Mouse (Mus musculus): ENCODE measurements around the gene Pnpla7. TPM values are rescaled to one million over a fixed set of nuclear protein-coding genes. Genes with fewer than 3 reads are reported as not detected.
A peak's percentile ranks its signal among the peaks of the same experiment; 100 is the strongest.

Gene Pnpla7
- polyA plus RNA-seq, 1 experiment from 2014 or later: 12.2 TPM

GRCm38 (mm10) chr2:25072398-25072797 lies 96.6 kb downstream of the Pnpla7 start:
- no peak overlapping the region for H3K9ac ChIP-seq
- H3K27ac ChIP-seq (replicated peaks): no peak overlapping the region
- no peak overlapping the region for H3K4me2 ChIP-seq
- no peaks in the 10 kb centered on the region for H3K36me3 ChIP-seq (replicated peaks)
- WGBS (ENCODE audit: insufficient replicate concordance): 68% methylated on average over 4 of the region's 4 CpGs
- H3K4me1 ChIP-seq (replicated peaks): 0 out of 2 replicates have a peak, but pooled peaks cover 4% of the 10 kb centered on the region
- H3K9me3 ChIP-seq (replicated peaks): no peaks in the 10 kb centered on the region
- no peak overlapping the region for H3K4me3 ChIP-seq (replicated peaks)
- ATAC-seq (ENCODE audit: insufficient read depth): no peak
- no peaks in the 10 kb centered on the region for H3K27me3 ChIP-seq

GRCm38 (mm10) chr2:25075506-25075905 lies 99.7 kb downstream of the Pnpla7 start:
- no peak overlapping the region for H3K4me3 ChIP-seq (replicated peaks)
- no peak overlapping the region for H3K4me2 ChIP-seq
- H3K4me1 ChIP-seq (replicated peaks): no peaks in the 10 kb centered on the region
- no peak overlapping the region for H3K27ac ChIP-seq (replicated peaks)
- H3K27me3 ChIP-seq: no peaks in the 10 kb centered on the region
- no peak overlapping the region for H3K9ac ChIP-seq
- no peak for ATAC-seq (ENCODE audit: insufficient read depth)
- 57% methylated on average over 4 of the region's 4 CpGs for WGBS (ENCODE audit: insufficient replicate concordance)
- no peaks in the 10 kb centered on the region for H3K36me3 ChIP-seq (replicated peaks)
- H3K9me3 ChIP-seq (replicated peaks): no peaks in the 10 kb centered on the region

GRCm38 (mm10) chr2:25078967-25079366 lies 103.1 kb downstream of the Pnpla7 start:
- Histone ChIP-seq H3K4me3 (replicated peaks) (no peak overlapping the region), H3K9ac (no peak overlapping the region), H3K4me1 (replicated peaks) (0 out of 2 replicates have a peak, but pooled peaks cover 5% of the 10 kb centered on the region), H3K9me3 (replicated peaks) (no peaks in the 10 kb centered on the region), H3K27me3 (no peaks in the 10 kb centered on the region), H3K36me3 (replicated peaks) (no peaks in the 10 kb centered on the region), H3K27ac (replicated peaks) (peak overlapping the region; percentile 56; the same call in 1 of the 2 replicates), H3K4me2 (peak overlapping the region; percentile 18; the same call in 1 of the 2 replicates)
- WGBS (ENCODE audit: insufficient replicate concordance): 56% methylated on average over 1 of the region's 1 CpGs
- ATAC-seq (ENCODE audit: insufficient read depth): 0 out of 2 replicates have a peak, but pooled peaks have one; percentile 11

- 54% methylated on average over 5 of the region's 5 CpGs for WGBS (ENCODE audit: insufficient replicate concordance)
- Histone ChIP-seq H3K9ac (no peak within 1 kb of the TSS), H3K4me1 (replicated peaks) (0 out of 2 replicates have a peak, but pooled peaks cover 5% of the 10 kb centered on the region), H3K36me3 (replicated peaks) (no peaks in the 10 kb centered on the region), H3K27ac (replicated peaks) (no peak within 1 kb of the TSS), H3K27me3 (no peaks in the 10 kb centered on the region), H3K4me2 (peak within 1 kb of the TSS; percentile 36), H3K9me3 (replicated peaks) (no peaks in the 10 kb centered on the region), H3K4me3 (replicated peaks) (peak within 1 kb of the TSS; percentile 24)
- ATAC-seq (ENCODE audit: insufficient read depth): peak; percentile 60; the same call in 1 of the 2 replicates
Measured at GRCm38 (mm10) chr2:25080076-25080475, 104.2 kb downstream of the Pnpla7 start, which contains the start of gene Entpd8. Gene Entpd8, plus strand, starts transcription at chr2:25080304.

- H3K27ac ChIP-seq (replicated peaks): no peak overlapping the region
- 71% methylated on average over 4 of the region's 4 CpGs for WGBS (ENCODE audit: insufficient replicate concordance)
- no peak overlapping the region for H3K9ac ChIP-seq
- no peaks in the 10 kb centered on the region for H3K27me3 ChIP-seq
- ATAC-seq (ENCODE audit: insufficient read depth): no peak
- H3K9me3 ChIP-seq (replicated peaks): no peaks in the 10 kb centered on the region
- H3K4me1 ChIP-seq (replicated peaks): 0 out of 2 replicates have a peak, but pooled peaks cover 5% of the 10 kb centered on the region
- H3K4me2 ChIP-seq: no peak overlapping the region
- no peaks in the 10 kb centered on the region for H3K36me3 ChIP-seq (replicated peaks)
- no peak overlapping the region for H3K4me3 ChIP-seq (replicated peaks)
Measured at GRCm38 (mm10) chr2:25083697-25084096, 107.9 kb downstream of the Pnpla7 start.

GRCm38 (mm10) chr2:25085571-25085970 lies 109.7 kb downstream of the Pnpla7 start:
- no peak overlapping the region for H3K27ac ChIP-seq (replicated peaks)
- no peak overlapping the region for H3K4me3 ChIP-seq (replicated peaks)
- H3K27me3 ChIP-seq: no peaks in the 10 kb centered on the region
- no peaks in the 10 kb centered on the region for H3K36me3 ChIP-seq (replicated peaks)
- H3K4me2 ChIP-seq: no peak overlapping the region
- H3K9ac ChIP-seq: no peak overlapping the region
- 0 out of 2 replicates have a peak, but pooled peaks cover 5% of the 10 kb centered on the region for H3K4me1 ChIP-seq (replicated peaks)
- no peaks in the 10 kb centered on the region for H3K9me3 ChIP-seq (replicated peaks)
- no peak for ATAC-seq (ENCODE audit: insufficient read depth)
- 79% methylated on average over 5 of the region's 5 CpGs for WGBS (ENCODE audit: insufficient replicate concordance)

- H3K4me2 ChIP-seq: no peak overlapping the region
- no peak for ATAC-seq (ENCODE audit: insufficient read depth)
- no peaks in the 10 kb centered on the region for H3K27me3 ChIP-seq
- no peaks in the 10 kb centered on the region for H3K36me3 ChIP-seq (replicated peaks)
- H3K27ac ChIP-seq (replicated peaks): no peak overlapping the region
- 88% methylated on average over 2 of the region's 2 CpGs for WGBS (ENCODE audit: insufficient replicate concordance)
- H3K9me3 ChIP-seq (replicated peaks): no peaks in the 10 kb centered on the region
- H3K4me3 ChIP-seq (replicated peaks): no peak overlapping the region
- no peak overlapping the region for H3K9ac ChIP-seq
- no peaks in the 10 kb centered on the region for H3K4me1 ChIP-seq (replicated peaks)
Measured at GRCm38 (mm10) chr2:25087842-25088241, 112.0 kb downstream of the Pnpla7 start.

GRCm38 (mm10) chr2:25088636-25089035 lies 112.8 kb downstream of the Pnpla7 start:
- no peak overlapping the region for H3K4me3 ChIP-seq (replicated peaks)
- peaks cover 2% of the 10 kb centered on the region; the same call in 1 of the 2 replicates for H3K27me3 ChIP-seq
- no peak overlapping the region for H3K9ac ChIP-seq
- H3K9me3 ChIP-seq (replicated peaks): no peaks in the 10 kb centered on the region
- H3K4me2 ChIP-seq: no peak overlapping the region
- no peak overlapping the region for H3K27ac ChIP-seq (replicated peaks)
- WGBS (ENCODE audit: insufficient replicate concordance): 50% methylated on average over 3 of the region's 3 CpGs
- H3K4me1 ChIP-seq (replicated peaks): no peaks in the 10 kb centered on the region
- ATAC-seq (ENCODE audit: insufficient read depth): no peak
- no peaks in the 10 kb centered on the region for H3K36me3 ChIP-seq (replicated peaks)

GRCm38 (mm10) chr2:25094785-25095108 lies 118.9 kb downstream of the Pnpla7 start:
- peak; percentile 35 for ATAC-seq (ENCODE audit: insufficient read depth)
- Histone ChIP-seq H3K9ac (0 out of 2 replicates have a peak overlapping the region, but pooled peaks have one; percentile 27), H3K4me3 (replicated peaks) (peak overlapping the region; percentile 33), H3K9me3 (replicated peaks) (no peaks in the 10 kb centered on the region), H3K4me2 (peak overlapping the region; percentile 61), H3K4me1 (replicated peaks) (peaks cover 18% of the 10 kb centered on the region), H3K27ac (replicated peaks) (no peak overlapping the region), H3K27me3 (peaks cover 9% of the 10 kb centered on the region), H3K36me3 (replicated peaks) (no peaks in the 10 kb centered on the region)
- WGBS (ENCODE audit: insufficient replicate concordance): 41% methylated on average over 17 of the region's 17 CpGs

GRCm38 (mm10) chr2:25095109-25095850 lies 119.4 kb downstream of the Pnpla7 start, which contains the start of gene Noxa1:
Gene Noxa1, minus strand, starts transcription at chr2:25095149.
- H3K4me2 ChIP-seq: peak within 1 kb of the TSS; percentile 61
- peak within 1 kb of the TSS; percentile 33 for H3K4me3 ChIP-seq (replicated peaks)
- no peak within 1 kb of the TSS for H3K27ac ChIP-seq (replicated peaks)
- peaks cover 9% of the 10 kb centered on the region for H3K27me3 ChIP-seq
- no peaks in the 10 kb centered on the region for H3K36me3 ChIP-seq (replicated peaks)
- no peaks in the 10 kb centered on the region for H3K9me3 ChIP-seq (replicated peaks)
- peaks cover 18% of the 10 kb centered on the region for H3K4me1 ChIP-seq (replicated peaks)
- WGBS (ENCODE audit: insufficient replicate concordance): 39% methylated on average over 28 of the region's 28 CpGs
- ATAC-seq (ENCODE audit: insufficient read depth): peak; percentile 72
- H3K9ac ChIP-seq: 0 out of 2 replicates have a peak within 1 kb of the TSS, but pooled peaks have one; percentile 27

- H3K9ac ChIP-seq: no peak overlapping the region
- no peaks in the 10 kb centered on the region for H3K9me3 ChIP-seq (replicated peaks)
- no peak overlapping the region for H3K4me2 ChIP-seq
- no peaks in the 10 kb centered on the region for H3K36me3 ChIP-seq (replicated peaks)
- WGBS (ENCODE audit: insufficient replicate concordance): 51% methylated on average over 3 of the region's 3 CpGs
- peaks cover 18% of the 10 kb centered on the region for H3K4me1 ChIP-seq (replicated peaks)
- no peak overlapping the region for H3K27ac ChIP-seq (replicated peaks)
- H3K4me3 ChIP-seq (replicated peaks): no peak overlapping the region
- no peak for ATAC-seq (ENCODE audit: insufficient read depth)
- peaks cover 9% of the 10 kb centered on the region for H3K27me3 ChIP-seq
Measured at GRCm38 (mm10) chr2:25098005-25098615, 122.3 kb downstream of the Pnpla7 start.
